Mouse (Mus musculus) erythroblast, embryonic 14.5 days (primary cell): Measurements from ENCODE around the gene Myg1. TPM values are rescaled to one million over a fixed set of nuclear protein-coding genes. Genes with fewer than 3 reads are reported as not detected.
"Not testable (repeated sequence)": the region's sequence is repeated elsewhere in the genome, so short reads cannot be mapped to it uniquely, and the experiment has no call there.

Experiments
- H3K27me3 ChIP-seq: 2 replicates; pipeline ENCODE4 v1.6.1; 2012; ENCODE audit warnings: inconsistent platforms; ENCODE audit not compliant: control insufficient read depth
- H3K36me3 ChIP-seq: 2 replicates; pipeline ENCODE4 v1.6.1; 2012; ENCODE audit warnings: mild to moderate bottlenecking, inconsistent platforms; ENCODE audit not compliant: control insufficient read depth
- H3K4me1 ChIP-seq: 2 replicates; pipeline ENCODE4 v1.6.1; 2012; ENCODE audit warnings: inconsistent platforms; ENCODE audit not compliant: control insufficient read depth
- H3K4me3 ChIP-seq: replicated peaks from 2 replicates; pipeline ENCODE3; 2012; ENCODE audit warnings: moderate library complexity, mild to moderate bottlenecking, inconsistent platforms
- H3K9me3 ChIP-seq: 2 replicates; pipeline ENCODE4 v1.6.1; 2012; ENCODE audit warnings: low read length, inconsistent platforms, mixed read lengths; ENCODE audit not compliant: control insufficient read depth
- GATA1 ChIP-seq: IDR thresholded peaks from 2 replicates; pipeline ENCODE4 v1.6.1; 2012; ENCODE audit warnings: low read length, inconsistent platforms, mixed read lengths
- TAL1 ChIP-seq: IDR thresholded peaks from 3 replicates; pipeline ENCODE4 v1.6.1; 2012; ENCODE audit warnings: low read length, inconsistent platforms, mixed read lengths
- polyA plus RNA-seq: library from polyadenylated mRNA; stranded (reverse); fragments of >175 nt; gene quantifications from 2 replicates; pipeline ENCODE4 v1.2.3, GENCODE M21; 2012

Gene Myg1
- polyA plus RNA-seq, 1 experiment = 6.4 TPM

GRCm38 (mm10) chr15:102310074-102310845 lies 21.2 kb upstream of the Myg1 start:
- peaks cover 98% of the 10 kb centered on the region for H3K36me3 ChIP-seq
- H3K4me3 ChIP-seq = no peak overlapping the region
- TF ChIP-seq TAL1 (no peak), GATA1 (no peak)
- H3K9me3 ChIP-seq = no peaks in the 10 kb centered on the region
- no peaks in the 10 kb centered on the region; the same call in 1 of the 2 replicates for H3K27me3 ChIP-seq
- H3K4me1 ChIP-seq = peaks cover 3% of the 10 kb centered on the region

GRCm38 (mm10) chr15:102311489-102311888 lies 20.0 kb upstream of the Myg1 start:
- TF ChIP-seq GATA1 = no peak
- TF ChIP-seq TAL1 = no peak
- Histone ChIP-seq H3K4me1 (no peaks in the 10 kb centered on the region; the same call in 1 of the 2 replicates), H3K9me3 (no peaks in the 10 kb centered on the region), H3K4me3 (no peak overlapping the region), H3K27me3 (no peaks in the 10 kb centered on the region), H3K36me3 (peaks cover 98% of the 10 kb centered on the region)

GRCm38 (mm10) chr15:102315292-102315691 lies 16.2 kb upstream of the Myg1 start:
- H3K4me3 ChIP-seq = no peak overlapping the region
- peaks cover 95% of the 10 kb centered on the region for H3K36me3 ChIP-seq
- TF ChIP-seq GATA1 (no peak), TAL1 (no peak)
- H3K4me1 ChIP-seq = no peaks in the 10 kb centered on the region
- H3K27me3 ChIP-seq = no peaks in the 10 kb centered on the region
- H3K9me3 ChIP-seq = no peaks in the 10 kb centered on the region

- peaks cover 96% of the 10 kb centered on the region for H3K36me3 ChIP-seq
- H3K9me3 ChIP-seq = no peaks in the 10 kb centered on the region
- H3K4me1 ChIP-seq = no peaks in the 10 kb centered on the region
- TF ChIP-seq TAL1 (no peak), GATA1 (no peak)
- no peaks in the 10 kb centered on the region for H3K27me3 ChIP-seq
- H3K4me3 ChIP-seq = no peak overlapping the region
Measured at GRCm38 (mm10) chr15:102316263-102316662, 15.2 kb upstream of the Myg1 start.

- peak overlapping the region; percentile 75 for H3K4me3 ChIP-seq
- peaks cover 18% of the 10 kb centered on the region for H3K4me1 ChIP-seq
- H3K27me3 ChIP-seq = no peaks in the 10 kb centered on the region
- no peaks in the 10 kb centered on the region for H3K9me3 ChIP-seq
- TF ChIP-seq TAL1 (no peak), GATA1 (no peak)
- H3K36me3 ChIP-seq = peaks cover 67% of the 10 kb centered on the region
Measured at GRCm38 (mm10) chr15:102324654-102325473, 6.6 kb upstream of the Myg1 start.

GRCm38 (mm10) chr15:102326022-102326576 lies 5.4 kb upstream of the Myg1 start, which contains the start of gene Pfdn5:
Gene Pfdn5 (plus strand): TSS chr15:102326116.
- no peaks in the 10 kb centered on the region for H3K9me3 ChIP-seq
- peak within 1 kb of the TSS; percentile 75 for H3K4me3 ChIP-seq
- H3K36me3 ChIP-seq = peaks cover 65% of the 10 kb centered on the region
- H3K27me3 ChIP-seq = no peaks in the 10 kb centered on the region
- peaks cover 19% of the 10 kb centered on the region for H3K4me1 ChIP-seq
- TF ChIP-seq GATA1 (no peak), TAL1 (no peak)

- Histone ChIP-seq H3K4me3 (peak overlapping the region; percentile 71), H3K9me3 (no peaks in the 10 kb centered on the region), H3K36me3 (peaks cover 63% of the 10 kb centered on the region), H3K27me3 (no peaks in the 10 kb centered on the region), H3K4me1 (peaks cover 27% of the 10 kb centered on the region)
- TF ChIP-seq TAL1 = no peak
- TF ChIP-seq GATA1 = no peak
Measured at GRCm38 (mm10) chr15:102326892-102327291, 4.6 kb upstream of the Myg1 start.

- H3K4me1 ChIP-seq = peaks cover 27% of the 10 kb centered on the region
- H3K36me3 ChIP-seq = peaks cover 88% of the 10 kb centered on the region
- H3K4me3 ChIP-seq = no peak overlapping the region
- no peak for TF ChIP-seq GATA1
- TF ChIP-seq TAL1 = no peak
- no peaks in the 10 kb centered on the region for H3K9me3 ChIP-seq
- H3K27me3 ChIP-seq = no peaks in the 10 kb centered on the region
Measured at GRCm38 (mm10) chr15:102335254-102335653, 3.7 kb downstream of the Myg1 start.

- Histone ChIP-seq H3K36me3 (peaks cover 88% of the 10 kb centered on the region), H3K4me1 (peaks cover 27% of the 10 kb centered on the region)
- not testable (repeated sequence) for H3K9me3 ChIP-seq, H3K27me3 ChIP-seq, H3K4me3 ChIP-seq
Measured at GRCm38 (mm10) chr15:102335925-102336324, 4.4 kb downstream of the Myg1 start.
